ENCODE assay signal across 20 mouse cellular contexts in the genomic region with DNA sequence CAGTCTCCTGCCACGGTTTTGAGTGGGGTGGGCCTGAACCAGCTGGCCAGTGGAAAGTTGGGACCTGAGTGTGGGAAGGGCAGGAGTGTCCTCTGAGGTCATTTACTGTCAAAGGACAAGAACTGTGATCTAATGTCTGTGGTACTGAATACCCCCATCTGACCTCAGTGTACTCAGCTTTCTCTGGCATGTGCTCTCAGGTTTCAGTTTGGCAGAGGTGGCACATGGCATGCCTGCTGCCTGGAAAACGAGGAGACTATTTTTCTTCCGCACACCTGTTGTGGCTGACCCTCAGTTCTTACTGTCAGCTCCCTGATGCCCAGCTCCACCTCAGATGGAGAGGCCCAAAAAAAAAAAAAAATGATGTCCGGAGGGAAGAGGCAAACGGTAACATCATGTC.
DNase-seq lines count a peak whose midpoint lies in the region; ATAC-seq lines count a peak whose summit lies in the region.
"Had no signal": no experiment of that assay in that cellular context is flagged by ENCODE, and none has a peak within 500 bp of the region (broad histone marks: within the 10 kb centered on the region; RNA-seq: fewer than 3 reads in every experiment).

No protein-coding gene starts in this region.

- intact Hi-C loops in gastrocnemius, postnatal 14 days (cut with DNase I; ENCODE audit: low total_unique reads): no loop called here

- H3K4me1 ChIP-seq in kidney, embryonic 16.5 days (ENCODE audit: insufficient read depth, low read length): no peaks in the 10 kb centered on the region
- H3K4me1 ChIP-seq: embryonic facial prominence, embryonic 12.5 days; forebrain, embryonic 12.5 days; heart, embryonic 15.5 days; hindbrain, embryonic 15.5 days had no signal

- no peak overlapping the region for H3K4me3 ChIP-seq in kidney, embryonic 16.5 days (ENCODE audit: low read length)
- H3K4me3 ChIP-seq: embryonic facial prominence, embryonic 12.5 days; forebrain, embryonic 12.5 days; heart, embryonic 15.5 days; hindbrain, embryonic 15.5 days had no signal

- H3K27ac ChIP-seq in kidney, embryonic 16.5 days (ENCODE audit: low read length): no peak overlapping the region
- H3K27ac ChIP-seq: embryonic facial prominence, embryonic 12.5 days; forebrain, embryonic 12.5 days; heart, embryonic 15.5 days; hindbrain, embryonic 15.5 days had no signal

- WGBS in kidney, embryonic 16.5 days: 32% methylated on average over 5 of the region's 5 CpGs

- no peak overlapping the region for H3K4me2 ChIP-seq in kidney, embryonic 16.5 days (replicated peaks; ENCODE audit: low read depth, low read length)
- H3K4me2 ChIP-seq: embryonic facial prominence, embryonic 12.5 days; forebrain, embryonic 12.5 days; heart, embryonic 11.5 days; heart, embryonic 15.5 days; hindbrain, embryonic 15.5 days had no signal

- DNase-seq in heart, adult 18-20 months: peak; percentile 3 to 7
- DNase-seq in heart, postnatal 4 days: no peak
- no peak for DNase-seq in kidney, adult 8-10 months
- peak; percentile 12 to 45 for DNase-seq in gastrocnemius, adult 8-10 months (ENCODE audit: low spot score in 2 of 2)
- DNase-seq in gastrocnemius, postnatal 14 days: peak; percentile 22
- no peak for DNase-seq in spleen, postnatal 10 days (ENCODE audit: low spot score in 2 of 2)
- DNase-seq: adrenal gland, adult 2 months; adrenal gland, postnatal 25 days; cerebellum, adult 18-20 months; cerebellum, adult 9-11 months; cerebellum, postnatal 36 days; heart, adult 11 months had no signal

- ATAC-seq in kidney, embryonic 16.5 days (ENCODE audit: low FRiP score, low TSS enrichment): peak; percentile 49; the same call in 1 of the 2 replicates
- no peak for ATAC-seq in megakaryocyte-erythroid progenitor cell, adult 5-6 weeks (replicated peaks; ENCODE audit: low FRiP score, low TSS enrichment, poor library complexity, severe bottlenecking)
- ATAC-seq: forebrain, embryonic 16.5 days had no signal

- H3K9me3 ChIP-seq in kidney, embryonic 16.5 days (ENCODE audit: low read length): no peaks in the 10 kb centered on the region
- H3K9me3 ChIP-seq: embryonic facial prominence, embryonic 12.5 days; forebrain, embryonic 12.5 days; heart, embryonic 15.5 days; hindbrain, embryonic 15.5 days had no signal

- H3K9ac ChIP-seq in kidney, embryonic 16.5 days (replicated peaks; ENCODE audit: low read length): no peak overlapping the region
- H3K9ac ChIP-seq: embryonic facial prominence, embryonic 12.5 days; forebrain, embryonic 12.5 days; heart, embryonic 15.5 days; hindbrain, embryonic 15.5 days had no signal

- no peaks in the 10 kb centered on the region for H3K36me3 ChIP-seq in kidney, embryonic 16.5 days (ENCODE audit: insufficient read depth, low read length)
- H3K36me3 ChIP-seq: embryonic facial prominence, embryonic 12.5 days; forebrain, embryonic 12.5 days; heart, embryonic 15.5 days; hindbrain, embryonic 15.5 days had no signal

- H3K27me3 ChIP-seq in kidney, embryonic 16.5 days (ENCODE audit: insufficient read depth, low read length): no peaks in the 10 kb centered on the region
- H3K27me3 ChIP-seq: embryonic facial prominence, embryonic 12.5 days; forebrain, embryonic 12.5 days; heart, embryonic 15.5 days; hindbrain, embryonic 15.5 days had no signal

Comparison
In these comparisons a context has a peak if more than half of its experiments do, and no peak if none do; other contexts are left out.
1. DNase-seq: peak in heart, adult 18-20 months (2 of 2), gastrocnemius, adult 8-10 months (2 of 2) and gastrocnemius, postnatal 14 days (single experiment); none in heart, postnatal 4 days (single experiment), kidney, adult 8-10 months (0 of 2) and spleen, postnatal 10 days (0 of 2).